Mouse (Mus musculus) heart, postnatal 0 days (tissue): ENCODE measurements at regions not wholly inside any gene's neighbourhood (a gene's known extent, or its start where the extent isn't known, plus 50 kb on each side); places are given as distances from the start of the nearest gene placed in this dataset.

Source experiments
- CTCF ChIP-seq: IDR thresholded peaks from 2 replicates; pipeline ENCODE4 v1.5.1; 2016; ENCODE audit warnings: antibody characterized with exemption, control low read depth, low read depth
- EP300 ChIP-seq: IDR thresholded peaks from 2 replicates; pipeline ENCODE4 v1.6.1; 2016; ENCODE audit warnings: antibody characterized with exemption, low read depth

GRCm38 (mm10) chr9:113426324-113426723 lies 281.7 kb downstream of the Pdcd6ip start:
- no peak for TF ChIP-seq CTCF
- TF ChIP-seq EP300: no peak
